Mouse (Mus musculus) megakaryocyte, embryonic 14.5 days (primary cell): Measurements from ENCODE around the gene Bms1.

Experiments
- FLI1 ChIP-seq: IDR thresholded peaks from 2 replicates; pipeline ENCODE4 v1.6.1; 2012; ENCODE audit warnings: low read length, inconsistent platforms, mixed read lengths
- GATA1 ChIP-seq: IDR thresholded peaks from 3 replicates; pipeline ENCODE4 v1.6.1; 2012; ENCODE audit warnings: mixed read lengths, low read length, inconsistent platforms, borderline replicate concordance

DNA sequence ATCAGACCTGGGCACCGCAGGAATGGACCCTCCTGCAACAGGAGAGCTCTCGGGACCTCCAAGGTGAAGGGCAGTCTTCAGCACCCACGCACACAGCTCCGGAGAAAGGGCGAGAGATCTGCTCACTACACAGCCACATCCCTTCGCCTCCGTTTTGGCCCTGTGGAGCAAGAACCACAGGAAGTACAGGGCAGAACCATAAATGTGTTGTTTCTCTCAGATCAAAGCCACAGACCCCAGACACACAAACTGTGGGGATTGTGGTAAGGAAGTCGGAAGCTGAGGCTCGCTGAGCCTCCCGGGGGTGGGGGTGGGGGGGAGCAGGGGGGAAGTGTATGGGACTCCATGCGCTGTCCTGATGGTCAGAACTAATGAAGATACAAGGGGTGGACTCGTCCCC, 68.9 kb downstream of the Bms1 start:
- TF ChIP-seq FLI1 (no peak), GATA1 (no peak)
